Mouse (Mus musculus) lung, postnatal 0 days (tissue): ENCODE measurements around the gene Slc36a3. TPM values are rescaled to one million over a fixed set of nuclear protein-coding genes. Genes with fewer than 3 reads are reported as not detected.

Experiments used
- ATAC-seq: fragments of 200-750 bp; cut with Nextera tagmentation; 2 replicates; pipeline ENCODE4 v1.8.0; 2017; ENCODE audit warnings: moderate library complexity
- DNase-seq: peaks from one replicate; pipeline ENCODE4 v3.0.0-alpha.2; 2016; ENCODE audit warnings: low spot score
- H3K27ac ChIP-seq: fragments of 300-500 bp; sonication (generic); 2 replicates; pipeline ENCODE4 v1.5.1; 2014; ENCODE audit warnings: antibody characterized with exemption, mild to moderate bottlenecking, low read length, mixed read lengths
- H3K27me3 ChIP-seq: fragments of 300-500 bp; sonication (generic); replicated peaks from 2 replicates; pipeline ENCODE4 v1.6.1; 2014; ENCODE audit warnings: low read length, mixed read lengths; ENCODE audit not compliant: insufficient read depth
- H3K36me3 ChIP-seq: fragments of 300-500 bp; sonication (generic); 2 replicates; pipeline ENCODE4 v1.6.1; 2014; ENCODE audit warnings: low read length, mixed read lengths; ENCODE audit not compliant: insufficient read depth
- H3K4me1 ChIP-seq: fragments of 300-500 bp; sonication (generic); 2 replicates; pipeline ENCODE4 v1.6.1; 2014; ENCODE audit warnings: antibody characterized with exemption, low read depth, low read length, mixed read lengths; ENCODE audit not compliant: insufficient read depth
- H3K4me2 ChIP-seq: fragments of 300-500 bp; sonication (generic); replicated peaks from 2 replicates; pipeline ENCODE4 v1.6.1; 2014; ENCODE audit warnings: low read depth, mild to moderate bottlenecking, low read length, moderate library complexity, mixed read lengths
- H3K4me3 ChIP-seq: fragments of 300-500 bp; sonication (generic); 2 replicates; pipeline ENCODE4 v1.5.1; 2014; ENCODE audit warnings: low read depth, low read length
- H3K9ac ChIP-seq: fragments of 300-500 bp; sonication (generic); replicated peaks from 2 replicates; pipeline ENCODE4 v1.6.1; 2014; ENCODE audit warnings: low read depth, mild to moderate bottlenecking
- H3K9me3 ChIP-seq: fragments of 300-500 bp; sonication (generic); 2 replicates; pipeline ENCODE4 v1.6.1; 2016; ENCODE audit warnings: low read length, mixed read lengths
- CTCF ChIP-seq: IDR thresholded peaks from 2 replicates; pipeline ENCODE4 v1.5.1; 2016; ENCODE audit warnings: antibody characterized with exemption, mild to moderate bottlenecking
- EP300 ChIP-seq: IDR thresholded peaks from 2 replicates; pipeline ENCODE4 v1.6.1; 2016; ENCODE audit warnings: antibody characterized with exemption, mild to moderate bottlenecking, control low read depth
- WGBS: fragments of 180-500 bp; shearing (Covaris S2); extraction: QIAGEN DNeasy Blood & Tissue Kit; methylation state at CpG from one replicate; pipeline ENCODE4 v1.1.7; 2014; 5-methylcytosine and 5-hydroxymethylcytosine counted together
- polyA plus RNA-seq: library from polyadenylated mRNA; unstranded; fragments of >200 nt; fragmentation: Nextera tagmentation; extraction: Ambion mirVana; gene quantifications from 2 replicates; pipeline ENCODE4 v1.2.1, GENCODE M21; 2015

The Slc36a3 gene
- polyA plus RNA-seq, 1 experiment from 2014 or later = not detected

DNA sequence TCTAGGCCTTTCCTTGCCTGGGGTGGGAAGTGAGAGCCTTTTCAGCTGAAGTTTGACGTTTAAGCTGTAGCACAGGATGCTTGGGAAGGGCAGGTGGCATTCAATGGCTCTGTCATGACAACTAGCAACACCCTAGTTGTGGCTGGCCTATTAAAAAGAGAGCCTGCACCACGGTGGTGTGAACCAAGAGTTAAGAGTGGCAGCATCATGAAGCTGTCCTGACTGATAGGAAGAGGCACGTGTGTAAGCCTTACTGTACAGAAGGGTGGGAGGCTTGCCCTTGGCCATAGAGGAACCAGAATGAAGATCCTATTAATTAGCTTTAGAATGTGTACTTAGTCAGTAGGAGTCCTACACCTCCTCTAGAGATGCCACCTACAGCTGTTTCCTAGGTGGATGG lies 23.1 kb downstream of the Slc36a3 start:
- H3K9me3 ChIP-seq = no peaks in the 10 kb centered on the region
- H3K4me3 ChIP-seq = no peak overlapping the region
- ATAC-seq (no peak), DNase-seq (no peak)
- H3K4me2 ChIP-seq = no peak overlapping the region
- no peaks in the 10 kb centered on the region for H3K36me3 ChIP-seq
- H3K4me1 ChIP-seq = no peaks in the 10 kb centered on the region
- no peaks in the 10 kb centered on the region for H3K27me3 ChIP-seq
- no peak for TF ChIP-seq EP300
- no peak for TF ChIP-seq CTCF
- H3K9ac ChIP-seq = no peak overlapping the region
- 65% methylated on average over 3 of the region's 3 CpGs for WGBS
- H3K27ac ChIP-seq = no peak overlapping the region

DNA sequence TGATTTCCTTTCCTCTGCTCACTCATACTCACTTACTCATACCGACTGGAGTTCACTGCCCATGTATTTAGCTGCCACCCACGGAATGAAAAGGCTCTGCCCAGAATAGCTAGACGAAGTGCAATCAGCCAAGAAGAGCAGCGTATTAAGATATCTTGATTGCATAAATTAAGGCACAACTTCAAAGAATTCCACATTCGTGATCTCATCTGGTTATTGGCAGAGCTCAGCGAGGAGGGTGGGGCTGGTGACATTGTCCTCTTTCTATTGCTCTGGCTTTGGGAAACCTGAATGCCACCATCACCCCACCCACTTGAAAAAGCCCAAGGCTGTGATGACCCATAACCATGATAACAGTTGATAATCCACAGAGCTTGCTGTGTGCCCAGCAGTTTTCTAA lies 23.6 kb downstream of the Slc36a3 start:
- H3K27me3 ChIP-seq = no peaks in the 10 kb centered on the region
- no peaks in the 10 kb centered on the region for H3K9me3 ChIP-seq
- ATAC-seq (no peak), DNase-seq (no peak)
- no peak overlapping the region for H3K4me3 ChIP-seq
- H3K27ac ChIP-seq = no peak overlapping the region
- no peak overlapping the region for H3K4me2 ChIP-seq
- 58% methylated on average over 6 of the region's 6 CpGs for WGBS
- no peak overlapping the region for H3K9ac ChIP-seq
- TF ChIP-seq CTCF (no peak), EP300 (no peak)
- H3K4me1 ChIP-seq = no peaks in the 10 kb centered on the region
- H3K36me3 ChIP-seq = no peaks in the 10 kb centered on the region

DNA sequence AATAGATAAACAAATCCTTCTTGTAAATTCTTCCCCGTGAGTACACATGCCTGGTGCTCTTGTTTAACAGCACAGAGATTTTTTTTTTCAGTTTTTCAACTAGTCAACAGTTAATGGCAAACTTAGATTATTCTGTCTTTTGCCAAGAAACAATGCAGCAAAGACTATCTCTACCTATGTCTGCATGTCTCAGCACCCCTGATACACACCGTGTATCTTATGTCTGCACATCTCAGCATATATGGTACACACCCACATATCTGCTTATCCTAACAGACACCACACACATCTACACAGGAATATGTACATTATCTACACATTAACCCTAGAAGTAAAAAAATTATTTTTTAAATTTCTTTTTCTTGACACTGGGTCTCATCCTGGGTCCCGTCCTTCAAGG lies 24.8 kb downstream of the Slc36a3 start:
- no peak for ATAC-seq
- 58% methylated on average over 3 of the region's 3 CpGs for WGBS
- H3K36me3 ChIP-seq = no peaks in the 10 kb centered on the region

DNA sequence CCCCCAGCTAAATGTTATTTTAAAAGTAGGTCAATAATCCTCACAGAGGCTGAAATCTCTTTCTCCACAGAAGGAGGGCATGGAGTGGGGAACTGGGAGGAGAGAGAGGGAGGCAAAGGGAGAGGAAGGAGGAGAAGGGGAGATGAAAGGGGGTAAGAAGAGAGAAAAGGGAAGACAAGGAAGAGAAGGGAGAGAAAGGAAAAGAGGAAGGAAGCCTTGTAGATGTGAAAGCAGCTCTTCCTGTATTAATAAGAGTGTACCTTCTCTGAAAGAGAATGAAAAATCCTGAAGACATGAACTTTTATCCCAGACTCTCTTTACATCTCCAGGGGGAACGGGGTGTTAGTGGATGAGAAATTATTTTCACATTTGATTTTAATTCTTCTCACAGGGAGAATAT lies 30.1 kb downstream of the Slc36a3 start:
- Histone ChIP-seq H3K4me2 (no peak overlapping the region), H3K4me1 (no peaks in the 10 kb centered on the region), H3K9me3 (no peaks in the 10 kb centered on the region), H3K27ac (no peak overlapping the region), H3K27me3 (no peaks in the 10 kb centered on the region), H3K9ac (no peak overlapping the region), H3K36me3 (no peaks in the 10 kb centered on the region), H3K4me3 (no peak overlapping the region)
- 81% methylated on average over 1 of the region's 1 CpGs for WGBS
- TF ChIP-seq EP300 (no peak), CTCF (no peak)
- ATAC-seq (no peak), DNase-seq (no peak)

More for the DNA sequence above, 24.8 kb downstream of the Slc36a3 start:
- no peak overlapping the region for H3K9ac ChIP-seq
- no peak overlapping the region for H3K27ac ChIP-seq
- no peaks in the 10 kb centered on the region for H3K9me3 ChIP-seq
- H3K4me2 ChIP-seq = no peak overlapping the region
- no peaks in the 10 kb centered on the region for H3K4me1 ChIP-seq
- TF ChIP-seq EP300 (no peak), CTCF (no peak)
- H3K4me3 ChIP-seq = no peak overlapping the region
- no peaks in the 10 kb centered on the region for H3K27me3 ChIP-seq
- no peak for DNase-seq

DNA sequence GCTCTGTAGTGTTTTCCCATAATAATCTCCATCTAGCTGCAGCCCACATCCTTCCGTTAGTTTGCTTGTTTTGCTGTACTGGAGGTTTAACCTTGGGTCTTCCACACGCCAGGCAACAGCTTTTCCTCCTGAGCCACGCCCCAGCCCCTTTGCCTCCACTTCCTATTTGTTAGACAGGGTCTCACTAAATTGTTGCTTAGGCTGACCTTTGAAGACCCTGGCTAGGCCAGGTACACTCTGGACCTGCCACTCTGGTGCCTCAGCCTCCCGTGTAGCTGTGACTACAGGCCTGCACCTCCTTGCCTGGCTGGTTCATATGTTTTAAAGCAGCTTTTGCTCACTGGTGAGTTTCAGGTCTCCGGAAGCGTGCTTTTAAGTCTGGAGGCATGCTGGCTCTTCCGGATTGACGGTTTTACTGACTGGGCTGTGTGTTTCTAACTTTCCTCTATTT lies 30.7 kb downstream of the Slc36a3 start:
- no peaks in the 10 kb centered on the region for H3K4me1 ChIP-seq
- H3K27ac ChIP-seq = no peak overlapping the region
- H3K4me3 ChIP-seq = no peak overlapping the region
- no peaks in the 10 kb centered on the region for H3K27me3 ChIP-seq
- no peak for DNase-seq
- TF ChIP-seq CTCF (no peak), EP300 (no peak)
- ATAC-seq = no peak
- no peak overlapping the region for H3K4me2 ChIP-seq
- WGBS = 55% methylated on average over 8 of the region's 8 CpGs
- no peaks in the 10 kb centered on the region for H3K36me3 ChIP-seq
- no peak overlapping the region for H3K9ac ChIP-seq
- H3K9me3 ChIP-seq = no peaks in the 10 kb centered on the region

DNA sequence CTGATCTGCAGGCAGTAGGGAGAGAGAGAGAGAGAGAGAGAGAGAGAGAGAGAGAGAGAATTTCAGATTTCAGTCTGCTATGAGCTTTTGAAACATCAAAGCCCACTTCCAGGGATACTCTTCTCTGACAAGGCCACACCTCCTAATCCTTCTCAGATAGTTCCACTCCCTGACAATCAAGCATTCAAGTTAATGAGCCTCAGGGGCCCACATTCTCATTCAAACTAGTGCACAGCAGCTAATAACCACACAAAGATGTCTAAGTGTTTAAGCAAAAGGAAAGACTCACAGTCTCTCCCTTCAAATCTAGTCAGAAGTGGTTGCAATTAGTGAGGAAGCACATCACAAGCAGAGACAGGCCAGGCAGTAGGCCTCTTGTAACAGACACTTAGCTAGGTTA lies 31.2 kb downstream of the Slc36a3 start:
- Histone ChIP-seq H3K9ac (no peak overlapping the region), H3K27ac (no peak overlapping the region), H3K4me2 (no peak overlapping the region), H3K4me1 (no peaks in the 10 kb centered on the region), H3K36me3 (no peaks in the 10 kb centered on the region), H3K27me3 (no peaks in the 10 kb centered on the region), H3K9me3 (no peaks in the 10 kb centered on the region), H3K4me3 (no peak overlapping the region)
- ATAC-seq = no peak
- no peak for DNase-seq
- no peak for TF ChIP-seq EP300
- TF ChIP-seq CTCF = no peak

DNA sequence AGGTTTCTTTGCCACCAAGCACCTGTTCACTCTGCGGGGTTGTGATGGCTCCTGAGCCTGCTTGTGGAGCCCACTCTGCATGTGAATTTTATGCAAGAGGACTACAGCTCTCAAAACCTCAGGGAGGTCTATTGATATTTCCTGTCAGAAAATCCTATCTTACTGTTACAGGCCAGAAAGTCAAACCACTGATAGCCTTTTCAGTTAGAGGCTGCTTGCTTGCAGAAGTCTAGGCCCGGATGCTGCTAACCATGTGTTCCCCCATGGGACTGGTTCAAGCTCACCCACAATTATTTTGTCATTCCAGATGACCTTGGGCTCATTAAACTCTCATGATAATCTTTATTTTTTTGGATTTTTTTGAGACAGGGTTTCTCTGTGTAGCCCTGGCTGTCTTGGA lies 34.5 kb downstream of the Slc36a3 start:
- Histone ChIP-seq H3K27ac (no peak overlapping the region), H3K9me3 (no peaks in the 10 kb centered on the region), H3K4me1 (no peaks in the 10 kb centered on the region), H3K27me3 (no peaks in the 10 kb centered on the region), H3K9ac (no peak overlapping the region), H3K36me3 (no peaks in the 10 kb centered on the region), H3K4me3 (no peak overlapping the region), H3K4me2 (no peak overlapping the region)
- 82% methylated on average over 2 of the region's 2 CpGs for WGBS
- TF ChIP-seq EP300 = no peak
- TF ChIP-seq CTCF = no peak
- no peak for ATAC-seq
- DNase-seq = no peak
